8 mouse cellular contexts compared by ENCODE assay signal in the genomic region with DNA sequence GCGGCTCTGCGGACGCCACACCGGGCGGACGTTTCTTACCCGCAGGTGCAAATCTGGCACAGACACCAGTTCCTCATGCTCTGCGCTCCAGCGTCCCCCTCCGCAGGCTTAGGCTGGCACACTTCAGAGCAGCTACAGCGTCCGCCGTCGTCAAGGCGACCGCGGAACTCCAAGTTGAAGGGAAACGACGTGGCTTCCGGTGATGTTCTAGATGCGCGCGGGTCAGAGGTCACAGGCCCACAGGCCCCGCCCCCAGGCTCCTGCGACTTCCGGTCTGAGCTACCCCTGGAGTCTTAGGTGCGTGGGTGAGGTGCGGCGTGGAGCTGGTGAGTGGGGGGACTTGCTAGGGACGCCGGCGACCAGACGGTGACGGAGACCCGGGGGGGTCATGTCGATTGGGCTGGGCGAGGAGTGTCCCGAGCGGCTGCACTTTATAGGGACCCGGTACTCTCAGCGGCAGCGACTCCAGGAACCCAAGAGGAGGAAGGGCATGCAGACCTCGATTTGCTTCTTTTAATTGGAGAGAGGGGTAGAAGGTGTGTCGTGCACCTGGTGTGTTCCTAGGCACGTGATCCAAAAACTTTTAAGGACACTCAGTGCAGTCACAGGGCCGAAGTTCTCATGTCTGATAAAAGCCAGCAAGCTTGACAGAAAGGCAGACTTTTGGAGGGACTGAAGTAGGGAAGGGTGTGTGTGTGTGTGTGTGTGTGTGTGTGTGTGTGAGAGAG. TPM values are rescaled to one million over a fixed set of nuclear protein-coding genes. Genes with fewer than 3 reads are reported as not detected.
DNase-seq lines count a peak whose midpoint lies in the region; ATAC-seq and TF ChIP-seq lines count a peak whose summit lies in the region.

TSS of gene Saxo2 (minus strand) at position 176 of the 728 bp plus-strand sequence.
TSS of gene Efl1 (plus strand) at position 262 of the 728 bp plus-strand sequence.

- WGBS in hindbrain, embryonic 14.5 days = 0% methylated on average over 46 of the region's 46 CpGs

- peak within 1 kb of the TSS; percentile 76 for H3K9ac ChIP-seq in hindbrain, embryonic 14.5 days

- TF ChIP-seq CTCF in Patski (IDR thresholded peaks at IDR 0.05) = no peak

- peak within 1 kb of the TSS; percentile 88 for H3K4me3 ChIP-seq in hindbrain, embryonic 14.5 days (replicated peaks; ENCODE audit: low read length)

- in situ Hi-C loops in Patski (cut with MboI; ENCODE audit: low pct_unique_long_range_greater_than_20kb) = no loop called here

- H3K27ac ChIP-seq in hindbrain, embryonic 14.5 days = no peak within 1 kb of the TSS

- CTCF ChIA-PET in Patski (lab: Charles Lee) = no interaction called here

- no peaks in the 10 kb centered on the region for H3K27me3 ChIP-seq in Patski
- no peaks in the 10 kb centered on the region for H3K27me3 ChIP-seq in hindbrain, embryonic 14.5 days (ENCODE audit: control insufficient read depth, insufficient read depth, low read length)

- ATAC-seq in Patski = peak; percentile 94
- ATAC-seq in hindbrain, embryonic 14.5 days (ENCODE audit: low FRiP score) = peak; percentile 99

- H3K4me2 ChIP-seq in hindbrain, embryonic 14.5 days (replicated peaks) = peak within 1 kb of the TSS; percentile 74

- H3K4me1 ChIP-seq in hindbrain, embryonic 14.5 days (replicated peaks; ENCODE audit: control insufficient read depth, insufficient read depth, low read length) = peaks cover 13% of the 10 kb centered on the region; the same call in 1 of the 2 replicates

- peak; percentile 67 for DNase-seq in Patski (ENCODE audit: low read depth, low spot score)
- DNase-seq in cerebellum, postnatal 14 days = peak; percentile 98 to 99
- peak; percentile 96 to 97 for DNase-seq in frontal cortex, postnatal 25 days (ENCODE audit: low spot score in 2 of 2)
- peak; percentile 93 for DNase-seq in hindbrain, embryonic 14.5 days (ENCODE audit: low spot score)
- peak; percentile 93 for DNase-seq in layer of hippocampus, postnatal 36 days
- peak; percentile 99 for DNase-seq in lung, postnatal 36 days
- peak; percentile 98 for DNase-seq in retina, postnatal 1 day
- peak; percentile 88 to 93 for DNase-seq in urinary bladder, adult 18-20 months (ENCODE audit: low spot score in 2 of 2)

- POLR2A ChIA-PET in Patski (lab: Charles Lee) = no interaction called here

- no peaks in the 10 kb centered on the region for H3K9me3 ChIP-seq in hindbrain, embryonic 14.5 days (ENCODE audit: control insufficient read depth, low read length)

- H3K36me3 ChIP-seq in hindbrain, embryonic 14.5 days (replicated peaks; ENCODE audit: control insufficient read depth, insufficient read depth) = peaks cover 15% of the 10 kb centered on the region; the same call in 1 of the 2 replicates

RNA-seq across cellular contexts. Expression of gene Saxo2, which starts in this region (rescaled TPM):
- 2.2 TPM for polyA plus RNA-seq in Patski (2021)
- polyA plus RNA-seq in hindbrain, embryonic 14.5 days (2014; fragmentation: Nextera tagmentation; extraction: Ambion mirVana) = 33.9 and 34.5 TPM in 2 replicates
- 1 to 10 TPM; 7.3 to 8.5 TPM for total RNA-seq in layer of hippocampus, postnatal 36 days (2021)

RNA-seq across cellular contexts. Expression of gene Efl1, which starts in this region (rescaled TPM):
- polyA plus RNA-seq in Patski (2021) = 18.8 TPM
- 22.4 and 23.2 TPM in 2 replicates for polyA plus RNA-seq in hindbrain, embryonic 14.5 days (2014; fragmentation: Nextera tagmentation; extraction: Ambion mirVana)
- total RNA-seq in layer of hippocampus, postnatal 36 days (2021) = 10 to 100 TPM; 17.4 to 19.3 TPM

Comparison
In these comparisons a context has a peak if more than half of its experiments do, and no peak if none do; other contexts are left out.
1. RNA of gene Saxo2 (polyA plus RNA-seq): 33.9 to 34.5 TPM in hindbrain, embryonic 14.5 days; 2.2 TPM in Patski (single experiment); every median in the first group is over 10 times any median in the second.
2. Peak in every context shown above with its lines, with median percentiles within 50 percentile points of each other: DNase-seq.